Mouse (Mus musculus) frontal cortex, postnatal 25 days (tissue): ENCODE data around the gene Ddb1.
A peak's percentile ranks its signal among the peaks of the same experiment; 100 is the strongest.

ENCODE experiments used
- DNase-seq, 2 experiments: peaks; one replicate each; pipeline ENCODE4 v3.0.0; 2022; ENCODE audit warnings: low spot score in 2 of 2

Ddb1 gene

DNA sequence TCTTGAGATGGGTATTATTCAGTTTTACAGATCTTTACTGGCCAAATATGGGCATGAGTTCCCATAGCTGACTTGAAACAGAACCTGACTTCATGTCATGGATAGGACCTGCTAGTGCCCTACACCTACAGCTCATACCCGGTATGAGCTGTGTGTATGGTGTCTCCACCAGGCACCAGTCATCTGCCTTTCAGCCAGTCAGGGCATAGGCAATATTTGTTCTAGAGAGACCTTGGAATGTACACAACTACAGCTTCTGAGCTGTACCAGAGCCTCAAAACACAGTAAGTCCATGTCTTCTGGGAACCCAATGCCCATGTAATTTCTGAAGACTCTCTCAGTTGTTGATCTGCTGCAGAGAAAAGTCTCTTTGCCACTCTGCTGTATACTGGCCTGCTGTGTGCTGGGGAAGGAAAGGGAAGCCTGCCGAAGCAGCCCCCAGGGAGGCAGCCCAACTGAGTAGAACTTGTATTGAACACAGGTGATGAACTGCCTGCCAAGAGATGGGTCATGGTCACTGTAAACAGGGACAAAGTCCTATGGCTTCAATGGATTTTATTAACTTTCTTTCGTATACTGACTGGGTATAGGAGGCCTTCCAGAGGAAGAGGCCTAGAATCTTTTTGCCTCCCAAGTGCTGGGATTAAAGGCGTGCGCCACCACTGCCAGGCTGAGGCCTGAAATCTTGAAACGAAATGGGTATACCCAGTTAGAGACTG is 13.3 kb upstream of the Ddb1 start:
- DNase-seq, result no peak

DNA sequence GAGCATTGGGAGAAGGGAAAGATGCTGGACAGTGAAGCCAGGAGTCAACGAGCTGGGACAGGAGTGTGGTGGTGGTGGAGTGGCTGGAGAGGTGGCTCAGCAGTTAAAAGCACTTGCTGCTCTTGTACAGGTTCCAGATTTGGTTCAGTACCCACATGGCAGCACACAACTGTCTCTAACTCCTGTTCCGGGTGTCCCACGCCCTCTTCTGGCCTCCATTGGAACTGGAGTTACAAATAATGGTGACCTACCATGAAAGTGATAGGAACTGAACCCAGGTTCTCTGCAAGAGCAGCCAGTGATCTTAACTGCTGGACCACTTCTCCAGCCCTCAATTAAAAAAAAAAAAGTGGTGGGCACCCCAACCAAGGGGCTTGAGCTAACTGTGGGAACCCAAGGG is 6.9 kb upstream of the Ddb1 start:
- no peak for DNase-seq

DNA sequence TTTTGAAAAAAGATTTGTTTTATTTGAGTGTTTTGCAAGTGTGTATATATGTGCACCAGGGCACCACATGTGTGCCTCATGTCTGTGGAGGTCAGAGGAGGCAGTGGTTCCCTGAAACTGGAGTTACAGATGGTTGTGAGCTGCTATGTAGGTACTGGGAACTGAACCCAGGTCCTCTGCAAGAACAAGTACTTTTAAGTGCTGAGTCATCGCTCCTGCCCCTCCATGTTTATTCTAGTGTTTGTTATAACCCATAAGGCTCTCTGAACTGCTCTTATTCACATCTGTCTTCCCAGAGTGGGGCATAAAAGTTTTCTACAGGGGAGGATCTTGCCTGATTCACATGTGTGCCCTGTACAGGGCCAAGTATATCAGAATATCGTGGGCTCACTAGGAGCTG is 5.5 kb upstream of the Ddb1 start:
- DNase-seq, result no peak

DNA sequence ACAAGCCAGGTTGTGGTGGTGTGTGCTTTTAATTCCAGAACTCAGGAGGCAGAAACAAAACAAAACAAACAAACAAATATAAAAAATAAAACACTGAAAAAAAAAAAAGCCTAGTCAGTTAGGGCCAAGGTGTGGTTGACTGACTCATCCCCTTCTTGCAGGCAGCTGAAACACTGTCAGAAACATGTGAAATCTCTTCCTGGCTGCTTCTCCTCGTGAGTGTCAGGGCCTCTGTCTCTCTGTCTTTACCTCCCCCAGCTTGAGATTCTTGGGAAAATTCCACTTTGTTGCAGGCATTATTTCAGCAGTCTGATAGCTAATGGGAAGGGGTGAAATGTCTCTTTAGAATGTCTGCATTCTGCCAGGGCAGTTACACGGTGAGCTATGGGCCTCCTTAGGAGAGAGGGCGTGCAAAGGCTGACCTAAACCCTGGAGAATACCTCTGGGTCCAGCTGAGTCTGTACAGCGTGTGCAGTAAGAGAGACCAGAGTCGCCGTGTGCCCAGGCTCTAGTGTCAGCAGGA is 2.8 kb upstream of the Ddb1 start:
- no peak for DNase-seq

DNA sequence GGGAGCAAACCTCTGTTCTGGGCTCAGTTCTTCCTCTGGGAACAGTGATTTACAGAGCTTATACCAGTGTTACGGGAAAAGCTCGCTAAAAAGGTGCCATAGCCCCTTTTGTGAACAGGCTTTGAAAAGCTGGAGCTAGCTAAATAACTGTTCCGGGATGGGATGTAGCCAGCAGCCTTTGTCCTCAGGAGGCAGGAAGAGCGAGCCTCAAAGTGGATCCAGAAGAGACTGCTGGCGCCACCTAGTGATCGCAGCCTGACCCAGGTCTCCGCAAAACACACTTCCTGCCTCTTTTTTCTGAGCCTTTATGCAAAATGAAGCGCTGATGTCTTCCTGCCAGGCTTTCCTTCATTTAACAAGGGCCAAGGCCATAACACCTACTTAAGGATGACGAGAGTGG is 2.3 kb upstream of the Ddb1 start:
- DNase-seq, result peak; percentile 83 to 86

DNA sequence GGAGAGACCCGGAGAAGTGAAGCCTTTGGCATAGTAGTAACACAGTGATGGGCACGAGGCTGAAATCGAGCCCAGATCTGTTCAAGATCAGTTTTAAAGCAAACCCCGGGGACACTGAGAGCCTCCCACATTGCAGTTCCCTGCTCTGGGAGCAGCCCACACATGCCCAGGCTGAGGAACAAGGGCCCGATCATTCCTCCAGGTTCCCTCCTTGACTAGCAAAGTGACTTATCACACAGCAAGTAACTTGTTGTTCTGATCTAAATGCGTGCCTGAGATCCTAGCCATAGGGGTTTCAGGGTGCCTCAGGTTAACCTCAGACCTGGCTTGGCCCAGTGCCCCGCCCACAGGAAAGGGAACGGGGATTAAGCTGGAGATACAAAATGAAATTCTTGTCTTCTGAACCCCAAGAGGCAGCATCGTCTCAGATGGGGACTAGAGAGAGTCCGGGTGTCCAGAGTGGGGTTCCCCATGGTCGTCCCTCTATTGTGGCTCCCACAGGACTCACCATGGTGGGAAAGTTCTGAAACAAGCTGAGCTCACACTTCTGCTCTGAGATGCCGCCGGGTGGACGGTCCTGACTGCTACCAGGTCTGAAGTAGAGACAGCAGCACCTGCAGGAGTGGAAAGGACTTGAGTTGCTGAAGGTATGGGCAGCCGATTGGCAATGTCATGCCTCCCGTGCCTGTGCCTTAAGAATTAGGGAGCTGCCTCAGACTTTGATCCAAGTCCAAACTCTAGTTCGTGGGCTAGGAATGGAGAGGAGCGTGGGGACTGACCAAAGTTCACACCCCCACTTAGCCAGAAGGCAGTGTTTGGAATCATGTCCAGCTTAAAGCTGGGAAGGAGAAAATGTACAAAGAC is 1.2 kb upstream of the Ddb1 start:
- no peak for DNase-seq

DNA sequence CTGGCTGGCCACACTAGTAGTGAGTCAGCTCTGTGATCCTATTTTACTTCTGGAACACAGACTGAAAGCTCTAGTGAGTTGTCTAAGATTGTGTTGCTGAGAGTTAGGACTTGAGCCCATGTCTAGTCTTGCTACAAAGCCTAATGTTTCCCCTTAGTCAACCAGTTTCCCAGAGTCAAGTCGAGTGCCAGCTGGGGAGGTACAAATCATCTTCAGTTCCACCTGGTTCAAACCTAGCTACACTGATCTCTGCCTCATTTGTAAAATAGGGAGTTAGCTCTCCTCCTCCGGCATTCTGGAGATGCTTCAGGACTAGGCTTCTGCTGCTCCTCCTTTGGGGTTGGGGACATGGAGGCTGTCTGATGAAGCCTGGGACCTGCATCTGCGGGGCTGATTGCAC is 593 bp upstream of the Ddb1 start:
- no peak for DNase-seq

DNA sequence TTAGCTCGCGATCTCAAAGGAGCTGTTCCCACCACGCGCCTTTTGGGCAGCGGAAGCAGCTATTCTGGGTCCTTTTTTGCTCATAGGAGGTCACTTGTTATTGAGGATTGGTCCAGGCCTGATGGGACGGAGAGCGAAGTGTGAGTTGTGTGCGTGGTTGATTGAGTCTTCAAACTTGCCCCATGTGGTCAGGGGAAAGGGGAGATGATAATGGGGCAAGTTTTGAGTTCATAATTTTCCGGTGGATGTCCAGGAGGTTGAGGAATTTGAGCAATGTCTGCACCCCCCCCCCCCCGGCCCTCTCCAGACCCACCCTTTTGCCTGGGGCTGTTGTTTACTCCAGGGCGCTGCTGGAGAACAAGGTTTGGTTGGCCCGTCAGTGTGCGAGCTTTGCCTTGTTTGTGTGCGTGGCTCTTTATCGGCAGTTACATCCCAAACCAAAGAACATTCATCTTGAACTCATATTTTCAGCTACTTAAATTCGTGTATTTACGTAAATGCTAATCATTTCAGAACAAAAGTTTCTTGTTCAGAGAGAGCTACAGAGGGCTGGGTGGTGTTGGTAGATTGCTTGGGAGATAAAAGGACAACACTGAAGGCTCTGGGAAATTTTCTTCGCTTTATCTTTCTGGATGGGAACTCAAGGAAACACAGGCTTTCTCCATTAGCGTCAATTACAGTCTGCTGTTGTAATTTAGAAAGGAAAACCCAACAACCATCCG is 935 bp downstream of the Ddb1 start:
- DNase-seq, result no peak

DNA sequence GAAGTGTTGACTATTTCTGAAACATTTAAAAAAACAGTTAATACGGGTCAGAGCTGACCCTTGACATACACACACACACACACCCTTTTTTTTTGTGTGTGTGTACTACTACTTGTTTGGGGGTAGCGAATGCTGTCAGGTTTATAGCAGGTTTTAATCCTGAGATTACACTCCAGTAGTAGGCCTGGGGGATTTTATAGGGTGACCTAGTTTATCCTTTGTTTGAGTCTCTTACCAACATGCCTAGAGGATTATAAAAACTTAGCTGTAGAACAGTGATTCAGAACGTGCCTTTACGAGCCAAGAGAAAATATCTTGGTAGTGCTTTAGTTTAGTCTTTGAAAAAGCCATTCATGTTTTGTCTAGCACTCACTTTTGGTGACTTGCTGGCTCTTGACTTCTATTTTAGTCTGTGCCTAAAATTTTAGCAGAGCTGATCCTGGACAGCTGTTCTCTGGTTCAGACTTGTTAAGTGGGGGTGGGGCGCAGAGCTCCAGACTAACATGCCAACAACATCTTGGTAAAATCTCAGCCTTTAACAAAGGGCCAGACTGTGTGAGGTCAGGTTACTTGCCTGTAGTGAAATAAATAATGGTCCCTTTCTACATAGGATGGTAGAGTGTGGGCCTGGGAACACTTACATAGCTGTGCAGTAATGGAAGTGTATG is 3.6 kb downstream of the Ddb1 start:
- no peak for DNase-seq

DNA sequence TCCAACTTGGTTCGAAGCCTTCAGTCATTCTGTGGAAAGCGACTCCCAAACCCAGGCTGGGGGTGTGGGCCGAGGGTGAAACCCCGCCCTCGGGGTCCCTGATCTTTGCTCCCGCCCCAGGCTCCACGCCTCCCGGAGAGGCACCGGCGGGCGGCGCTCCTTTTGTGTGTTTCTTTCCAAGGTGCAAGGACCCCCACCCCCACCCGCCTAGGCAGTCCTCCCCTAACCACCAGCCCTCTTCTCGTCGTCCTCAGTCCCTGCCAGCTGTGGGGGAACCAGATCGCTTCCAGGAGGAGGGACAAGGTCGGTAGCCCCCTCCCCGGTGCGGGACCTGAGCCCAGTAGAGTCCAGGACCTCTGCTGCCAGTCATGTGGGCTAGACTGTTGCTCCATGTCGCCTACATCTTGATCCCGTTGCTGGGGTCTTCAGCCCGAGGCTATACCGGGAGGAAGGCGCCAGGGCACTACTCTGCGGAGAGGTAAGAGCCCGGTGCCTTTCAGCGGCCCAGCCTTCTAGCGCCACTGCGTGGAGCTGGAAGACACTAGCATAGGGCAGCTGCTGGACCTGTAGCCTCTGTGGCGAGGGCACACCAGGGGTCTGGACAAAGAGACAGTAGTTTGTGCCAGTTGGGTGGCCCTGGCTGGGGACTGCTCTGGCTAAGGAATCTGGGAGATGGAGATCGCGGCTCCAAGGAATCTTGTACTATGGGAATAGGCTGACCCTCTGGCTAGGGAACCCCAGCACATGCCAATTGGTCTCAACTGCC is 29.2 kb downstream of the Ddb1 start, which contains the start of gene Vwce:
TSS of gene Vwce (plus strand) at position 108 of the 766 bp plus-strand sequence.
- DNase-seq, result peak; percentile 21 to 32

DNA sequence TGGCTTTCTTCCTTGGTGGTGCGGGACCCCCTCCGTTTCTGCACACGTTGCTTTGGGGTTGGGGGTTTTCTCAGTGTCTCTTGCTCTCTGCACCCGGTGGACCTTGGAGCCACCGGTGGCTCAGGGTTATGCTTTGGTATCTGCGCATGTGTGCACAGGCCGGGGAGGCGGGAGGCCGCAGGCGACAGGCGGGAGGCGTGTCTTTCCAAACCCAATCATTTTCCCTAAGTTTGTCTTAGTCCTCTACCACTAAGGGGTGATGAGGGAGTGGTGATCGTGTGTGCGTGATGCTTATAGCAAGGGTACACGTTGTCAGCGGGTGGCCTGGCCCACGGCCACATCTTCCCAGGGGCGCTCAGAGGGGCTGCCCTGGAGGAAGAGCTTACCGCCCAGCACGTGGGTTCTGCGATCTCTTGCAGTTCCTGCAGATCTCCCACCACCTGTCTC is 29.8 kb downstream of the Ddb1 start:
- peak in 1 of 2 experiments; percentile 50 for DNase-seq

DNA sequence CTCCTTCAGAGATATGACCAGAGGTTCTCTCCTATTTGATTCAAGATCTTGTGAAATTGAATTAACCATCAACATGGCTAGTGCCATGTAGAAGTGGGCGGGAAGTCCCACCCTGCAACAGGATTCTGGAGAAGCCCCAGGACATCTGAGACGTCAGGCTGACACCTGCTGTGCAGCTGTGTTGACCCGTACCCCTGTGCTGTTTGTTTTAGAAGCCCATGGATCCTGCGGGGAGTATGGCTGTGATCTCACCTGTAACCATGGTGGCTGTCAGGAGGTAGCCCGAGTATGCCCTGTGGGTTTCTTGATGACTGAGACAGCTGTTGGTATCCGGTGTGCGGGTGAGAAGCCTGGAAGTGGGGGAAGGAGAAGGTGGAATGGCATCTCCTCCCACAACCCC is 32.7 kb downstream of the Ddb1 start:
- DNase-seq, result no peak

DNA sequence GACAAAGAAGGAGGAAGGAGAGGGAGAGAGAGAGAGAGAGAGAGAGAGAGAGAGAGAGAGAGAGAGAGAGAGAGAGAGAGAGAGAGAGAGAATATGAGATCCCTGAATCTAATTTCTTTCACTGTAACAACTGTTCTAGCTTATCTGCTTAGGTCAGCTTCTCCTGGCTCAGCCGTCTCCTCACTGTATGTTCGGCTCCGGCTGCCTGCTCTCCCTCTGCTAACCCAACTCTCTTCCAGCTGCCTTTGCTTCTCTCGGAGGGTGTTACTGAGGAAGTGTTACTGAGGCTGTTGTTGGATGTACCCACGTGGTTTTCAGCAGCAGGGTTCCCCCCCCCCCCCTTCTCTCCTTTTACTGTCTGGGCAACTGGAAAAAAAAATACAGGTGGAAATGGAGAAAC is 35.0 kb downstream of the Ddb1 start:
- DNase-seq, result no peak

DNA sequence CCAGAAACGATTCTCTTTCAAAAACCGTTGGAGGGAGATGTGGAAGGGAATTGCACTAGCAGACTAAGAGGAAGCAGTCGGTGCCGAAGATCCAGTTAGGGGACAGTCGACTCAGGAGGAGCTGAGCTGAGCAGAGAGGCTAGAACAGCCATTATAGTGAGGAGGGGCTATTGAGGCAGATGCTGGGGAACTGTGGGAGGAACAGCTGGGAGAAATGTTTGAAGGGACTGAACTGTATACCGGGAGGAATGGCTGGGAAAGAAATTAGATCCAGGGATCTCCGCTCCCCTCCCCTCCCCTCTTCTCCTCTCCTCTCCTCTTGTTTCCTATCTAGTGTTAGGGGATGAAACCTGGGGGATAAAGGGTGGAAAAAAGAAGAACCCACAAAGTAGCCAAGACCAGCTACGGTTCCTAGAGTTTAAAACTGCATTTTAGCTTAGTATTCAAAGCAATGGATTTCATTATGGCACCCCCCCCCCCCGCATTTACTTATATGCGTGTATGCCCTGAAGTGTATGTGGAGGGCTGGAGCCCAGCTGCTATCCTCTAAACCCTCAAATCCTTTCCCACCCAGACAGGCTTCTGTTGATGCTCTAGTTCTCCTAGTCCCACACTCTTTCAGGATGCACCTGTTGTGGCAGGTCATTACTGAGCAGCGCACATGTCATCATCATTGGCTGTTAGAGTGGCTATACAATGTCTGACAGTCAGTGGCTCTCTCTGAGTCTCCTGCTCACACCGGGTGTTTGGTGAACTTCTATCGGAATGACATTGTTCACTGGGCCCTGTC is 35.7 kb downstream of the Ddb1 start:
- no peak for DNase-seq

DNA sequence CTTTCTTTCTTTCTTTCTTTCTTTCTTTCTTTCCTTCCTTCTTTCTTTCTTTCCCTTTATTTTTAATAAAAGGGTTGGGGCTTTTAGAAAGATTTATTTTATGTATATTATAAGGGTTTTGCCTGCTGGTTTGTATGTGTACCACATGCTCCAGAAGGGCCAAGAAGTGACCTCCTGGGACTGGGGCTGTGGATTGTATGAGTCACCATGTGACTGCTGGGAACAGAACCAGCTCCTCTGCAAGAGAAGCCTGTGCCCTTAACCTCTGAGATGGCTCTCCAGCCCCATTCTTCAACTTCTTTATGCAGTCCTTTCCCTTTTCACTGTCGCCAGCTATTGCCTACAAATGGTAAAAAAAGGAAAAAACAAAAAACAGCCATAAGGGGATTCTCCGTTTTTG is 40.5 kb downstream of the Ddb1 start:
- DNase-seq, result no peak

DNA sequence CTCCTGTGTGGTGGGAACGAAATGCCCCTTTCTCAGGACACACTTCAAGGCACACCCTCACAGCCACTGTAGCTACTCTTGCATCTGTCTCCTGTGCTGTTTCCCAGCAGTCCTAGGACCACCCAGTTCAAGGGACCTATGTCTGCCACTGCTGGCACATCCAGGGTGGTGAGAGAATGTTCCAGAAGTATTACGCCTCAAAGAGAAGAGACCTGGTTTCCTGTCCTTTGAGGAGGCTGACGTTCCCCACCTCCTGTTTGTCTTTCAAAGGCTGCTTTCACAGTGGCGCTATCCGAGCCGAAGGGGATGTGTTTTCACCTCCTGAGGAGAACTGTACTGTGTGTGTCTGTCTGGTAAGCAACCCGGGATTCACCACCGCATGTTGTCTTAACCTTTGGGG is 43.0 kb downstream of the Ddb1 start:
- no peak for DNase-seq

DNA sequence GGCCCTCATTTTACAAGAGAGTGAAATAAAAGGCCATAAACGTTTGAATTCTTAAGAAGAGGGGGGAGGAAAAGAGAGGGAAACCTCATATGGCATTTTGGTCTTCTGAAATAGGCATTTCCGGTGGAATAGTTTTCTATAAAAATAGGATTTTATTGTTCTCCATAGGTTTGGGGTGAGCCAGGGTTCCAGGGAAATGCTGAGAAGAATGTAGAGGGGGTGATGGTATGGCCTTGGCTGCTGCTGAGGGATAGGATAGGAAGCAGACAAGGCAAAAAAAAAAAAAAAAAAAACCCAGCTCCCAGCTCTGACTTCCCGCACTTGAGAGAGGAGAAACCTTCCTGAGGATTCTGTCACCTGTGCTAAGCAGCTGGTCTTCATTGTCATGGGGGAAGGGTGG is 50.9 kb downstream of the Ddb1 start:
- no peak for DNase-seq

DNA sequence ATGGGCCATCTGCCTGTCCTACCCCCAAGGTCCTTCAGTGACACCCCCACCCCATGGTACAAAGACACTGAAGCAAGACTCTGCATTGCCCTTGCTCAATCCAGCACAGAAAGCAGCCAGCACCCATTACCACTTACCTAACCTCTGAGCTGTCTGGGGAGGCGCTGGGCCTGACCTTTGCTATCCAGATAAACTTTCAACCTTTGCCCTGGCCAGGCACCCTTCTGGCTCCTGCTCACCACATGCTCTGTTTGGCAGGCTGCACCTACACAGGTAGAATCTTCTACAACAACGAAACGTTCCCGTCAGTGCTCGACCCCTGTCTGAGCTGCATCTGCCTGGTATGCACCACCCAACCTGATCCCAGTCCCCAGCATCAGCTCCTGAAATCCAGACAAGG is 52.6 kb downstream of the Ddb1 start:
- DNase-seq, result no peak

DNA sequence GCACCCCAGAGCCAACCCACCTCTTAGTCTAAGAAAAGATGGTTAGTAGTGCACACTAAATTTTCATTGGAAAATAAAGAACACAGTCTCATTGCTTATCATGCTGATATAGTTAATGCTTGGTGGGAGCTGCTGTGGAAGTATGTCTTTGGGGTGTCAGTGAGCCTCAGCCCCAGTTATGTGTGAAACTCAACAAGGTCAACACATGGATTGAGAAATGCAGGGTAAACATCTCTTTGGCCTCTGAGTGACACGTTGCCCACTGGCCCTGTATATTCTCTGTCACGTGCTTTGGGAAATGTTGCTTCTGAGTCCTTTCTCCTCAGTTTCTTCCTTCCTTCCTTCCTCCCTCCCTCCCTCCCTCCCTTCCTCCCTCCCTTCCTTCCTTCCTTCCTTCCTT is 53.3 kb downstream of the Ddb1 start:
- no peak for DNase-seq

DNA sequence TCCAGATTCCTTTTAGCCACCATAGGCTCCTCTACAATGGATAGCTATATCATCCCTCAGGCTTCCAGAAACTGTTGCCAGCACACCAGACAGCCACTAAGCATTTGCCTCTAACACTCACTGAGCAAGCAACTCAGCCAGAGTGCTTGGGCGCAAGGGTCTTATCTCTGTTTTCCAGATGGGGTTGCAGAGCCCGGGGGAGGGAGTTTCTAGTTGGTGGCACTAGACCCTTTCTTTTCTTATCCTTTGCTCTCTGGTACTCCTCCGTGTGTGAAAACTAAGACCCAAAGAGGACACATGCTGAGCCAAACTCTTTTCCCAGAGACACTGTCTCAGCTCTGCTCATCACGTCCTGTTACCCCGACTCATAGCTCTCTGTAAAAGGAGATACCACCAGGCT is 56.2 kb downstream of the Ddb1 start:
- DNase-seq, result no peak
